Mouse (Mus musculus) c-Kit-negative CD71-positive TER-119-positive erythroid progenitor cells, embryonic 14.5 days (primary cell): ENCODE measurements around the gene Olfr1502.
"Not testable (repeated sequence)": the region's sequence is repeated elsewhere in the genome, so short reads cannot be mapped to it uniquely, and the experiment has no call there.

Experiments
- DNase-seq: peaks from one replicate; pipeline ENCODE4 v3.0.0-alpha.2; 2013; ENCODE audit warnings: low read depth, low spot score

Gene Olfr1502

DNA sequence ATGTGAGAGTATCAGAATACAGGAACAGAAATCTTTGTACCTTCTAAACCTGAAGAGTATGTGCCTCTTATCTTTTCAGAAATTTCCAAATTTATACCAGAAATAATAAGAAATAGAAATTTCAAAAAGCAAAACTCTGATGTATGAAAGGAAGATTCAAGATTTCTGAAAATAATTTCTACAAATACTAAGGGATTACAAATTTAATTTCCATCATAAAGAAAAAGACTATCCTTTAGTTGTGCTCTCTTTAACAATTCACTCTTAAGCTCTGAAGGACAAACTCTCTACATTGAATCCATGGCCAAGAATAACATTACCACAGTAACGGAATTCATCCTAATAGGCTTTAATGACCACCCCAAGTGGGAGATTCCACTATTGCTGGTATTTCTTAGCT, at the start of gene Olfr1502:
Gene Olfr1502, plus strand, starts transcription at position 301 of the 400 bp plus-strand sequence.
- DNase-seq, result no peak

- no peak for DNase-seq
These were observed 48.8 kb upstream of the Olfr1502 start for GRCm38 (mm10) chr19:13812823-13813222.

GRCm38 (mm10) chr19:13818827-13819226, 42.8 kb upstream of the Olfr1502 start:
- no peak for DNase-seq

DNA sequence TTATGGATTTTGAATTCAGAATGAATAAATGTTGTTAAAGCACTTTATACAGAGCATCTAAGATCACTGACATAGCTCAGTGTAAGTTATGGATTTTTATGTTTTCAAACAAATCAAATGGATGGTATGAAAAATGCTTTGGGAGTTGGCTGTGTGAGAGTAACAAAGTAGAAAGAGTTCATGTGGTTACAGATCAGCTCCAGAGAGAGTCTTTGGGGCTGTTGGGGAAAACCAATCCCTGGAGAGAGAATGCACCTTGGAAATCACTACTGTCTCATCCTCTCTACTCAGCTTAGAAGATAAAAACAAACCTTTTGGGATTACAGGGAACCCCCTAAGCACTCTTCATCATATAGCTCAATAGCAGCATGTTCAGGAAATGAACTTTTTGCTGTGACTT, 42.2 kb upstream of the Olfr1502 start, which contains the start of gene Olfr1499:
Gene Olfr1499, minus strand, starts transcription at position 101 of the 400 bp plus-strand sequence.
- DNase-seq, result no peak

- DNase-seq, result no peak
These were observed 40.7 kb upstream of the Olfr1502 start for GRCm38 (mm10) chr19:13820847-13821246.

GRCm38 (mm10) chr19:13828447-13828846, 33.1 kb upstream of the Olfr1502 start:
- DNase-seq, result no peak

DNA sequence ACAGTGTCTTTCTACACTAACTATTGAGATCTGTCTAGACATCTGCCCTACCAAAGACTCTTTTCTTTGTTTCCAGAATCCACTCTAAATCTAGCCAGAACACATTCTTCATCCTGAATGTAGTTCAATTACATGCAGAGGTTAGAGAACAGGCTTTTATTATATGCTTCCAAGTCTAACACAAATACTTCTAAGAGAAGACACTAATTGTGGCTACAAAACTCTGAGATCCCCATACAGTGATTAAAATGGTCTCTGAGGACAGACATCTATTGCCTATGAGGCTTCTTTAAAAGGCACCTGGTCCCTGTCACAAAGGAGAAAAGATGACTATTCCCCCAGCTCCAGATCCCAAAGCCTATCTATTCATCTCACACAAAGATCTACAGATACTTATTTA, 31.2 kb upstream of the Olfr1502 start, which contains the start of gene Olfr1500:
Gene Olfr1500, minus strand, starts transcription at position 101 of the 400 bp plus-strand sequence.
- DNase-seq, result no peak

DNA sequence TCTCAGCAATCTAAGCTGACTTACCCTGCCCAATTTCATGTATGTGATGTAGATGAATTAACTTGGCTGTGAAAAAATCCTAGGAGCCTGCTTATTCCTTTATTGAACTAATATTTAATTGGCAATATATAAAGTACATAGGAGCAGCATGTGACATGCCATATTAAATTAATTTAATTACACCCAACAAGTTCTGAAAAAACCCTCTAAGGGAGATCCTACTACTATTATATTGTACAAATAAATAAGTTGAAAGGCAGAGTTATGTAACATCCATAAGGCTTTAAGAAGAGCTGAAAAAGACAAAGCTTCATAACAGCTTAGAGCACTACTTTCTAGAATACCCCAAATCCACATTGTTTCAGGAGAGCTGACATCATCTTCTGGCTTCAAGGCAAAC, 11.0 kb upstream of the Olfr1502 start, which contains the start of gene Olfr1501:
Gene Olfr1501, minus strand, starts transcription at position 101 of the 400 bp plus-strand sequence.
- not testable (repeated sequence) for DNase-seq

GRCm38 (mm10) chr19:13897828-13898227, 36.2 kb downstream of the Olfr1502 start, which contains the start of gene Olfr1504:
Gene Olfr1504 (minus strand): TSS chr19:13897928.
- DNase-seq, result no peak
